8 mouse cellular contexts compared by ENCODE assay signal in the genomic region with DNA sequence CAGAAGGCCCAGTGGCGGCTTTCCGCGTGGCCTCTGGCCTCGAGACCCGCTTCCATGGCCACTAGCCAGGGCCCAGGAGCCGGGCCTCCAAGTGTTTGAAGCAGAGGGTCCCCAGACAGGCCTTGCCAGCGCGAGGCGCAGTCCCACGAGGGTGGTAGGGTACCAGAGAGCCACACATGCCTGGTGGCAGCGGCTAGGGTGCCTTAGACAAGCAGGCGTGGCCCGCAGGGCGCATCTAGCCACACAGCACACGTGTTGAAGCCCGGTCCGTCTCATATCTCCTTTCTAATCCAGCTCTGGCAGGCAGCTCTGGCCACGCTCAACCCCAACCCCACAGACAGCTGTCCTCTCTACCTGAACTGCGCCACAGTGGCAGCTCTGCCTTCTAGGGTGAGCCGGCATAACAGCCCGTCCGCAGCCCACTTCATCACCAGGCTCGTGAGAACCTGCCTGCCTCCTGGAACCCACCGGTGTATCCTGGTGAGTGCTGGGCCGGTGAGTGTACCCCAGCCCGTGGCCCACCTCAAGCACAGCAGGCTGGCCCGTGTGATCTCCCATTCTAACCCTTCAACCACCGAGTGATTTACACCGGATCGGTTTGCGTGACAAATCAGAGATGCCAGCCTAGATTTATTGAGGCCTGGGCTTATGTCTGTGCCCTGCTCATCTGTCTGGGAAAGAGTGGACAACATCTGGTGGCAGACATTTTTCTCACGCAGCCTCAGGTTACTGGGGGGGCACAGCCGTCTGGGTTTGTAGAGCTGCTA. TPM values are rescaled to one million over a fixed set of nuclear protein-coding genes. Genes with fewer than 3 reads are reported as not detected.
DNase-seq lines count a peak whose midpoint lies in the region; ATAC-seq and TF ChIP-seq lines count a peak whose summit lies in the region.

No protein-coding gene starts in this region.

- H3K27me3 ChIP-seq in kidney, embryonic 16.5 days (ENCODE audit: insufficient read depth, low read length), result no peaks in the 10 kb centered on the region
- H3K27me3 ChIP-seq in megakaryocyte, embryonic 14.5 days (replicated peaks), result no peaks in the 10 kb centered on the region
- no peaks in the 10 kb centered on the region for H3K27me3 ChIP-seq in stomach, embryonic 15.5 days (replicated peaks)

- no peak for DNase-seq in left cerebral cortex, adult 2 months (ENCODE audit: extremely low spot score in 1 of 2, low spot score in 2 of 2)
- DNase-seq in left cerebral cortex, adult 9 months (ENCODE audit: low spot score in 2 of 2), result no peak
- peak; percentile 36 for DNase-seq in c-Kit-positive CD71-positive TER-119-positive erythroid progenitor cells, embryonic 14.5 days (ENCODE audit: low spot score)
- DNase-seq in gastrocnemius, postnatal 14 days, result peak; percentile 65
- no peak for DNase-seq in left cerebral cortex, postnatal 36 days (ENCODE audit: low spot score in 2 of 2)

- peaks cover 3% of the 10 kb centered on the region; the same call in 1 of the 2 replicates for H3K36me3 ChIP-seq in kidney, embryonic 16.5 days (ENCODE audit: insufficient read depth, low read length)
- H3K36me3 ChIP-seq in megakaryocyte, embryonic 14.5 days (replicated peaks; ENCODE audit: low read length), result peaks cover 50% of the 10 kb centered on the region
- peaks cover 14% of the 10 kb centered on the region; the same call in 1 of the 2 replicates for H3K36me3 ChIP-seq in stomach, embryonic 15.5 days

- peak overlapping the region; percentile 83 for H3K4me2 ChIP-seq in kidney, embryonic 16.5 days (replicated peaks; ENCODE audit: low read depth, low read length)
- peak overlapping the region; percentile 91 for H3K4me2 ChIP-seq in stomach, embryonic 15.5 days

- H3K9me3 ChIP-seq in kidney, embryonic 16.5 days (ENCODE audit: low read length), result no peaks in the 10 kb centered on the region
- no peaks in the 10 kb centered on the region for H3K9me3 ChIP-seq in megakaryocyte, embryonic 14.5 days
- H3K9me3 ChIP-seq in stomach, embryonic 15.5 days, result no peaks in the 10 kb centered on the region

- TF ChIP-seq CTCF in left cerebral cortex, adult 2 months (IDR thresholded peaks at IDR 0.05), result no peak

- H3K4me3 ChIP-seq in left cerebral cortex, adult 2 months, result peak overlapping the region; percentile 46
- H3K4me3 ChIP-seq in kidney, embryonic 16.5 days (ENCODE audit: low read length), result peak overlapping the region; percentile 58
- H3K4me3 ChIP-seq in megakaryocyte, embryonic 14.5 days (replicated peaks), result peak overlapping the region; percentile 95
- peak overlapping the region; percentile 61 for H3K4me3 ChIP-seq in stomach, embryonic 15.5 days (replicated peaks)

- 42% methylated on average over 33 of the region's 33 CpGs for WGBS in kidney, embryonic 16.5 days
- WGBS in stomach, embryonic 15.5 days, result 48% methylated on average over 33 of the region's 33 CpGs

- H3K4me1 ChIP-seq in kidney, embryonic 16.5 days (ENCODE audit: insufficient read depth, low read length), result peaks cover 23% of the 10 kb centered on the region
- peaks cover 22% of the 10 kb centered on the region for H3K4me1 ChIP-seq in megakaryocyte, embryonic 14.5 days
- H3K4me1 ChIP-seq in stomach, embryonic 15.5 days, result peaks cover 10% of the 10 kb centered on the region; the same call in 1 of the 2 replicates

- intact Hi-C loops in left cerebral cortex, adult 2 months (cut with DNase I), result no loop called here
- intact Hi-C loops in gastrocnemius, postnatal 14 days (cut with DNase I; ENCODE audit: low total_unique reads), result loop anchor here (10.0 kb wide), 1 partner anchor 526 kb away; no protein-coding TSS in a partner anchor
- intact Hi-C loops in left cerebral cortex, postnatal 36 days (cut with DNase I), result loop anchor here (5.0 kb wide), 1 partner anchor 34 kb away; a partner anchor contains a TSS

- ATAC-seq in kidney, embryonic 16.5 days (ENCODE audit: low FRiP score, low TSS enrichment), result peak; percentile 60
- ATAC-seq in stomach, embryonic 15.5 days (ENCODE audit: insufficient read depth, low FRiP score, low read depth), result peak; percentile 24

- H3K9ac ChIP-seq in kidney, embryonic 16.5 days (replicated peaks; ENCODE audit: low read length), result peak overlapping the region; percentile 91
- H3K9ac ChIP-seq in stomach, embryonic 15.5 days, result peak overlapping the region; percentile 74

- no peak overlapping the region; the same call in 1 of the 2 replicates for H3K27ac ChIP-seq in left cerebral cortex, adult 2 months
- H3K27ac ChIP-seq in kidney, embryonic 16.5 days (ENCODE audit: low read length), result peak overlapping the region; percentile 51; the same call in 1 of the 2 replicates
- peak overlapping the region; percentile 40 for H3K27ac ChIP-seq in stomach, embryonic 15.5 days

RNA-seq across cellular contexts. Expression of a gene that starts 0.8 kb away (rescaled TPM):
- 10 to 100 TPM; 12.8 to 13.7 TPM for total RNA-seq in left cerebral cortex, adult 2 months (2021)
- total RNA-seq in gastrocnemius, postnatal 14 days (2021), result 10 to 100 TPM; 45.6 to 45.9 TPM
- 50.5 and 51.9 TPM in 2 replicates for polyA plus RNA-seq in kidney, embryonic 16.5 days (2015; fragmentation: Nextera tagmentation; extraction: Ambion mirVana)
- 121 and 165 TPM in 2 replicates for polyA plus RNA-seq in megakaryocyte, embryonic 14.5 days (2012; ENCODE audit: insufficient read depth, low replicate concordance)
- 55.4 and 60.7 TPM in 2 replicates for polyA plus RNA-seq in stomach, embryonic 15.5 days (2015; fragmentation: Nextera tagmentation; extraction: Ambion mirVana)
- 10 to 100 TPM; 12.1 to 12.4 TPM for total RNA-seq in left cerebral cortex, postnatal 36 days (2021)

RNA-seq across cellular contexts. Expression of a gene that starts 34.9 kb away (rescaled TPM):
- 10 to 100 TPM; 57.5 to 62.2 TPM for total RNA-seq in left cerebral cortex, adult 2 months (2021)
- total RNA-seq in gastrocnemius, postnatal 14 days (2021), result 10 to 100 TPM; 22.1 to 26.1 TPM
- 11.8 TPM in 2 replicates for polyA plus RNA-seq in kidney, embryonic 16.5 days (2015; fragmentation: Nextera tagmentation; extraction: Ambion mirVana)
- 13.6 and 41.1 TPM in 2 replicates for polyA plus RNA-seq in megakaryocyte, embryonic 14.5 days (2012; ENCODE audit: insufficient read depth, low replicate concordance)
- 12.0 and 12.9 TPM in 2 replicates for polyA plus RNA-seq in stomach, embryonic 15.5 days (2015; fragmentation: Nextera tagmentation; extraction: Ambion mirVana)
- total RNA-seq in left cerebral cortex, postnatal 36 days (2021), result 10 to 100 TPM; 51.0 to 65.6 TPM

Comparison
In these comparisons a context has a peak if more than half of its experiments do, and no peak if none do; other contexts are left out.
1. DNase-seq: peak in c-Kit-positive CD71-positive TER-119-positive erythroid progenitor cells, embryonic 14.5 days (single experiment) and gastrocnemius, postnatal 14 days (single experiment); none in left cerebral cortex, adult 2 months (0 of 2), left cerebral cortex, adult 9 months (0 of 2) and left cerebral cortex, postnatal 36 days (0 of 2).
2. Peak in every context shown above with its lines, with median percentiles within 50 percentile points of each other: H3K4me3 ChIP-seq.